Comparison of ENCODE assay signal across 26 mouse cellular contexts in the genomic region with DNA sequence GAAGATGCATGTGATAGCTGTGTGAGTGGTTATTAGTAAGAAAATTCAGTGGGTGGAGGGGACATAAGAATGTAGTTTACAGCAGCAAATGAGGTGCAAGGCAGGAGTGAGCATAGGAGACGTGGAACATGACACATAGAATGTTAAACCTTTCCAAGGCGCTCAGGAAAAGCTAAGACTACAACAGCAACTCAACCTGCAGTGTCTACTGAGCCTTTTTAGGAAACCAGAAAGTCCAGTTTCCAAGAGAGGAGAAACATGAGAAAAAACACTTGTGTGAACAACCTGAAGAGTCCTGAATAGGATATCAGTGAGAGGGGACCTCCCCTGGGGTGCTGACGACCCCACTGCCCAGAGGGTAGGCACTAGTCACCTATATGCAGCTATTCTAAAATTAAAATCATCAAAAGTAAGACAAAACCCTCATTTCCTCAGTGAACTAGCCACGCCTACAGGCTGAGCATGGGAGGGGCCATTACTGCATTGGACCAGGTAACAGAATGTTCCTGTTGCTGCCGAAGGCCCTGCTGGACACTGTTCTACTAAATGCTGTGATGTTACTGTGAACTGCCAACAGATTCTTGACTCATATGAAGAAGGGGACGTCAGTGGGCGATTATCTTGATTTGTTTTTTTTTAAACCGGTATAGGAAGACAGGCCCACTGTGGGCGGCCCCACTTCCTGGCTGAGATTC.
"Had no signal": no experiment of that assay in that cellular context is flagged by ENCODE, and none has a peak within 500 bp of the region (broad histone marks: within the 10 kb centered on the region; RNA-seq: fewer than 3 reads in every experiment).

No protein-coding gene starts in this region.

- H3K4me1 ChIP-seq: hindbrain, embryonic 12.5 days; intestine, embryonic 15.5 days; limb, embryonic 15.5 days had no signal

- H3K9me3 ChIP-seq: heart, embryonic 13.5 days; heart, embryonic 15.5 days; hindbrain, embryonic 10.5 days; hindbrain, embryonic 12.5 days; intestine, embryonic 15.5 days; limb, embryonic 13.5 days; limb, embryonic 15.5 days had no signal

- H3K27me3 ChIP-seq: heart, embryonic 13.5 days; heart, embryonic 15.5 days; hindbrain, embryonic 12.5 days; intestine, embryonic 15.5 days; limb, embryonic 13.5 days; limb, embryonic 15.5 days had no signal

- H3K4me3 ChIP-seq: gastrocnemius, adult 2 months; heart, embryonic 13.5 days; heart, embryonic 15.5 days; hindbrain, embryonic 10.5 days; hindbrain, embryonic 12.5 days; intestine, embryonic 15.5 days; layer of hippocampus, adult 2 months; limb, embryonic 13.5 days; limb, embryonic 15.5 days had no signal

- H3K9ac ChIP-seq: heart, embryonic 13.5 days; heart, embryonic 15.5 days; hindbrain, embryonic 12.5 days; hindbrain, embryonic 14.5 days; intestine, embryonic 15.5 days; limb, embryonic 13.5 days; limb, embryonic 15.5 days had no signal

- H3K27ac ChIP-seq: gastrocnemius, adult 2 months; heart, embryonic 13.5 days; heart, embryonic 15.5 days; hindbrain, embryonic 10.5 days; hindbrain, embryonic 12.5 days; hindbrain, embryonic 14.5 days; intestine, embryonic 15.5 days; layer of hippocampus, adult 2 months; limb, embryonic 13.5 days; limb, embryonic 15.5 days had no signal

- ATAC-seq: hindbrain, embryonic 16.5 days; inflammation-experienced regulatory T-cells, adult 6 months; intestine, embryonic 15.5 days; intestine, postnatal 0 days had no signal

- H3K4me2 ChIP-seq: heart, embryonic 11.5 days; heart, embryonic 13.5 days; heart, embryonic 15.5 days; hindbrain, embryonic 12.5 days; hindbrain, embryonic 14.5 days; intestine, embryonic 15.5 days; limb, embryonic 13.5 days; limb, embryonic 15.5 days had no signal

- DNase-seq: gastrocnemius, adult 2 months; gastrocnemius, postnatal 10 days; gastrocnemius, postnatal 25 days; heart, adult 18-20 months; heart, postnatal 14 days; heart, postnatal 36 days; kidney, adult 18-20 months; kidney, adult 8-10 months; kidney, postnatal 10 days; kidney, postnatal 25 days; kidney, postnatal 4 days; layer of hippocampus, postnatal 36 days; left cerebral cortex, postnatal 4 days had no signal

- H3K36me3 ChIP-seq: heart, embryonic 13.5 days; heart, embryonic 15.5 days; hindbrain, embryonic 10.5 days; hindbrain, embryonic 12.5 days; intestine, embryonic 15.5 days; limb, embryonic 13.5 days; limb, embryonic 15.5 days had no signal
